Mouse (Mus musculus): ENCODE results near the gene Lrp2.

Gene Lrp2

DNA sequence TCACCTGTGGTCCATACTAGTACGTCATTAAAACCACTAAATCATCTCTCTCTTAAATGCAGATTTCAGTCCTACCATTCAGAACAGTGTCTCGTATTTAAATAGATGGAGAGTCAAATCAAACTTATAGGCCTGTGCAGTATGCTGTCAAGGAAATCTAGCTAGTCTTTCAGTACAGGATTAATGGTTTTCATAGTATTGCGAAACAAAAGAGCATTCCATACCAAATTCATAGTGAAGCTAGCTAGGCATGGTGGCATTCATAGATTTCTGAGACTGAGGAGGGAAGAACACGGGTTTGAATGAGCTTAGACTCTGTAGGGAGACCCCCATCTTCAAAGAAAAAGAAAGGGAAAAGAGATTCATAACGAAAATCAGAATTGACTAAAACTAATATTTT lies 74.1 kb downstream of the Lrp2 start:
- no peak for DNase-seq (ENCODE audit: low spot score)

DNA sequence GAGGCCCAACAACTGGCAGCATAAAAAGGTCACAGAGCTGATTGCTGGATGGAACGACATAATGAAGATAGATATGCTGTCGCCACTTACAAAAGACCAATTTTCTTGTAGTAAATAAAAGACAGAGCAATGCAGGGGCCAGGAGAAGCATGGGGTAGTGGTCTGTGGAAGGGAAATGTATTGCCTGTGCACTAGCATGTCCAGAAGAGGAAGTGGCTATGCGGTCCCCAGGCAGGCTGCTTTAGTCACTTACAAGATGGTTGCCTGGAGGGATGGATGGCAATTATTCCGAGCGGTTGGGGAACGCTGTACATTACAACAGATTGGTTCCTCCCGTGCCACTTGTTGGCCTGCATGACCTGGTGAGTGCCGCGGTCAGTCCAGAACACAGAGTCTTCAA lies 85.5 kb downstream of the Lrp2 start:
- DNase-seq (ENCODE audit: low spot score) = no peak

GRCm38 (mm10) chr2:69493130-69493529 lies 92.7 kb downstream of the Lrp2 start:
- no peak for DNase-seq (ENCODE audit: low spot score)

DNA sequence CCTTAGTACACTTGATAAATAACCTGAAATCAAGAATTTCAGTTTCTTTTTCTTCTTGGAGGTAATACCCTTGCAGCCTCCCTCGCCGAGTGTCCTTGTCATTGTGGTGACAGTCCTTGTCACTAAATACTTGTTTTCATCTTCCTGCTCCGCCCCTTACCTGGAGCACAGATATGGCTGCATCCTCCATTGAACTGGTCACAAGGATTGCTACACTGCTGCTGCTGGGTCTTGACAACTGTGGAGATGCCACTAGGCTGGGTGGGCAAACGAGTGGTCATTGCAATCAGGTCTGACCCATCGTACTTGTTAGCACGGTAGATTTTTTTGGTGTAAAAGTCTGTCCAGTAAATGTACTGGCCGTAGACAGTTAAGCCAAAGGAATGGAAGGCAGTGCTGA lies 104.9 kb downstream of the Lrp2 start:
- DNase-seq (ENCODE audit: low spot score) = no peak

DNA sequence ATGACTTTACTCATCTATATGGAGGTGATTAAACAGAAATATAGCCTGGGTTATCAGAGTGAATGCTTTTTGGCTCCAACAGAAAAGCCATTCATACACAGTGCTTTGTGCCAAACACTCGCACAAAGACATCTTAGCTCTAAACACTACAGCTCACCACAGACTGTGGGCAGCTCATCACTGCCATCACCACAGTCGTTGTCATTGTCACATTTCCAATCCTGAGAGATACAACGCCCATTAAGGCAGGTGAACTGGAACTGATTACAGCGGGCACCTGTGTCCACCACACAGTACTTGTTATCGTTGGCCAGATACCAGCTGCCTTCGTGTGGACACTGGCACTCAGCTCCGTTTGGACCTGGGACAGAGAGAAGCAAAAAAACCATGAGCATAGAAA lies 106.0 kb downstream of the Lrp2 start:
- no peak for DNase-seq (ENCODE audit: low spot score)

GRCm38 (mm10) chr2:69476901-69477300 lies 109.0 kb downstream of the Lrp2 start:
- DNase-seq (ENCODE audit: low spot score) = no peak

- DNase-seq (ENCODE audit: low spot score) = no peak
Measured at GRCm38 (mm10) chr2:69475177-69475576, 110.7 kb downstream of the Lrp2 start.

DNA sequence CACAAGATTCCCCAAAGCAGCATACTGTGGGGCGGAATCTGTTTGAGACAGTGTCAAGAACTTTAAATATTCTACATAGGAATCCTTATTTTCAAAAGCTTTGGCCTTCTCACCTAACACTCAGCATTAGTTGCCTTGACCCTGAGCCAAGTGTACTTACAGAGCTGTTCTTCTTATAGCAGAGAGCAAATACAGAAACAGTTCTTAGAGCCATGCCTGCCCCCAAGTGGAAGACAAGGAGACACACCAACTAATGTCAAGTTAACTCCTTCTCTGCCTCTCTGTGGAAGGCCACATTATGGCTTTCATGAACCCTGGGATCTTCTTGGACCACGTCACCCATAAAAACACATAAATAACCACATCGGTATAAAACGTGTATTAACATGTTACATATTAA lies 114.0 kb downstream of the Lrp2 start:
- no peak for DNase-seq (ENCODE audit: low spot score)

GRCm38 (mm10) chr2:69463609-69464008 lies 122.3 kb downstream of the Lrp2 start:
- no peak for DNase-seq (ENCODE audit: low spot score)

GRCm38 (mm10) chr2:69459481-69459880 lies 126.4 kb downstream of the Lrp2 start:
- no peak for DNase-seq (ENCODE audit: low spot score)

GRCm38 (mm10) chr2:69451128-69451527 lies 134.7 kb downstream of the Lrp2 start:
- DNase-seq (ENCODE audit: low spot score) = no peak

GRCm38 (mm10) chr2:69448581-69448980 lies 137.3 kb downstream of the Lrp2 start:
- no peak for DNase-seq (ENCODE audit: low spot score)

- no peak for DNase-seq (ENCODE audit: low spot score)
Measured at GRCm38 (mm10) chr2:69445896-69446472, 139.9 kb downstream of the Lrp2 start.

DNA sequence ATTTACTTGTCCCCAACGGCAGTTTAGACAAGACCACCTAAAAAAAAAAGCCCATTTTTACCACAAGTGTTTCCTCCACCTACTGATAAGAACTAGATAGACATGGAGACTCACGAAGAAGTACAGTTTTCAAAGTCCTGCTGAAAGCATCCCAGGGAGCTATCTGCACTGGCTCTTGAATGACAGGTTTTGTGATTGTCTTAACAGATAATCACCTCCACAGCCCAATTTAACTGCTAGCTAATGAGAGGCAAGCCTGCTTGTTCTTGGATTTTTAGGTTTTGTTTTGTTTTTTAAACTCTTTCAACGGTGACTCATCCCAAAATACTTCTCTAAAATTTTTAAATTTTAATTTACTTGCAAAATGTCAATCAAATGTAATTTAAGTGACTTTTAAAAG lies 144.2 kb downstream of the Lrp2 start:
- DNase-seq (ENCODE audit: low spot score) = no peak

DNA sequence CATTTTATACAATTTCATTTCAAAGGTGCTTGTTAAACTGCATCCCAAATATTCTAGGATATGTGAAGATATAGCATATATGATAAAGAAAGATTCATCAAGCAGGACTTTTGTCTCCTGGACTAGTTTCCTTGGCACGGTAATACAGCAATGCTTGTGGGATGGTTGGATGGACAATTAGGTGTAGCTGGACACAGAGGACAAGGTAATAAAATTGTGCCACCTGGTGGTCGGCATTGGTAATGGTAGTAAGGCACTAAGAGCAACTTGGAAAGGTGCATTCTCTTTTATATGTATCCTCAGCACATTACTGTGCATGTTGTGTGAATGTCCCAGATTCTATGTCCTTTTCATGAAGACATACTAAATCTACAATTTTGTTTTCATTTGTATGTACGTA lies 157.7 kb downstream of the Lrp2 start:
- peak; percentile 33 for DNase-seq (ENCODE audit: low spot score)

- no peak for DNase-seq (ENCODE audit: low spot score)
Measured at GRCm38 (mm10) chr2:69427141-69427540, 158.7 kb downstream of the Lrp2 start.

DNA sequence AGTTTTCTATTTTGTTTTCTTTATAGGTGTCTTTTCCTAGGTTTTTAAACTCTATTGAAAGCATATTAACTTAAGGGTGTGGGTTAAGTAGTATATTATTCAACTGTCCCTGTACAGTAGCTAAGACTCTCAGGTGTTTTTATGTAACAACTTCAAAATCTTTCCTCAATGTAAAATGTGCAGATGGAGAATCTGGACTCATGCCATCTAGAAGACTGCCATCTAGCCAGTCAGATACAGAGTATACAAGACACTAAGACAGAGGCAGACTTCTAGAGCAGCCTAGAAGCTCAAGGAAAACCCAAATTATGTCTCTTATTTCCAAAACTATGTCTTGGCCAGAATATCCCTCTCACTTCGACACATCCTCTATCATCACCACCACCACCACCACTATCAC lies 159.8 kb downstream of the Lrp2 start:
- no peak for DNase-seq (ENCODE audit: low spot score)

DNA sequence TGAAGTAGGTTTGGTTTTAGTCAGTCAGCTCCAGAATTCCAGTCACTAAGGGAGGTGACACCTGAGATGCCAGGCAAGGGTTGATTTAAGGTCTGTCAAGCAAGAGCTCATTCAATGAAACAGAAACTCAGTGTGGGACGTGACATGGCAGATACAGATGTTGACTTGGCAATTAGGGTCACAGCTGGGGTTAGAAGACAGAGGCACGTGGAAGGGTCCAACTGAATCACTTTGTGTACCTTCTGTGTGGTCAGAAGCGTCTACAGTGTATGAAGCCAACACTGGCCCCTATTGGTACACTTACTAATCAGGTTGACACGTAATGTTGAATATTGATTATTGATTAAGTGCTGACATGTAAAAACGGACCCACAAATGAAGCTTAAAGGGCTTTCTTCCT lies 161.0 kb downstream of the Lrp2 start:
- no peak for DNase-seq (ENCODE audit: low spot score)

DNA sequence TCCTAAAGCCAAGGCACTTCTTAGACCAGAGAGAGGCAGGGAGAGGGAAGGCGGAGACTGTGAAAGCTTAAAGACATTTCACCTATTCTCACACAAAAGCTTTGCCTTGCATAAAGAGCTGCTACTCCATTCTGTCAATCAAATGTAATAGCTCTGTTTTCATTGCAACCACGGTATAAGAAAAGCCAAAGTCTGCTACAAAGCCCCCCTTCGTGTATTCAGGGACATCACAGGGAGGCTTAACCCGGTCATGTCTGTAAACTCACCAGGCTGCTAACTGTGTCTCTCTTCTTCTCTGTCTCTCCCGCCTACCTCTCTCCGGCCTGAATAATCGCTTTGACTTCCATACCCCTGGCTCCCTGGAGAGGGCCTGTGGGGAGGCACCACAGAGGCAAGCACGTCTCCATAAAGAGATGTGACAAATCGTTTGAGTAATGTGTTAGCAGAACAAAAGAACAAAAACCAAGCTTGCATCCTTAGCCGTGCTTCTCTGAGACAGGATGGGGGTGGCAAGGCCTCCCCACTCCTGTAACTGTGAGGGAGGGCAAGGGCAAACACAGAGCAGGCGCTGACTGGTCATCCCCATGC lies 167.5 kb downstream of the Lrp2 start:
- DNase-seq (ENCODE audit: low spot score) = no peak

GRCm38 (mm10) chr2:69415070-69415469 lies 170.8 kb downstream of the Lrp2 start:
- no peak for DNase-seq (ENCODE audit: low spot score)

GRCm38 (mm10) chr2:69414539-69414938 lies 171.3 kb downstream of the Lrp2 start:
- DNase-seq (ENCODE audit: low spot score) = no peak

DNA sequence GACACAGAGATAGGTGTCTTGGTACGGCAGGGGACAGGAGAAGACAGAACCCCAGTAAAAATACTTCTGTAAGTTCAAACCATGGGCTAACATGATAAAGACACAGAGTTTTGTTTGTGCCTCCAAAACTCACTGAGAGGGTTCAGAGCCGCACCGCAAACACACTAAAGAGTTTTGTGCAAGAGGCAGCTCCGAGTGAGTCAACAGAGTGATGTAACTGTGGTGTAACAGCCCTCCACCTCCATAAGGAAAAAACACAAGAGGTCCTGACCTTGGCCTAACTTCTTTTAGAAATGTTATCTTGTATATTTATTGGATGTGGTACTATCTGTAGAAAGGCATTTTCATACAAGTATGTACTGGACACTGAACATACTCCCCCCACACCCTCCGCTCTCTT lies 180.2 kb downstream of the Lrp2 start:
- no peak for DNase-seq (ENCODE audit: low spot score)

DNA sequence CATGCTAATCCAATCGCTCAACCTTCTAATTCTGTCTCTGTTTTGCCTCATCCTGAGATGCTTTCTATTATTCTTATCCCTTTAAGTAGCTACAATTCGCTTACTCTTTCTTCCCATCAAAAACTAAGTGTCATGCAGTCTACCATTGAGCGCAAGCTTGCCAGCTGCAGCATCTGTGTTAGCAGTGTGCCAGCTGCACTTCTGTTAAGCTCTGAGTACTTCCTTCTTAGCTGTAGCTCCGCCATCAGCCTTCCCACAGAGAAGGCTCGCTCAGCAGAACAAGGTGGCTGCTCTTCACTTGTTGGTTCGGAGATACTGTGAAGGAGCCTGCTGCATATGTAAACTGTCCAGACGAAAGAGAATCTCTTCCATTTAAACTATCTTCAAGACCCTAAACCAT lies 183.6 kb downstream of the Lrp2 start:
- DNase-seq (ENCODE audit: low spot score) = no peak

GRCm38 (mm10) chr2:69401891-69402290 lies 184.0 kb downstream of the Lrp2 start:
- DNase-seq (ENCODE audit: low spot score) = no peak
